Mouse (Mus musculus) stomach, postnatal 0 days (tissue): ENCODE measurements around the gene Cdk18.

ENCODE experiments used
- CTCF ChIP-seq: IDR thresholded peaks from 2 replicates; pipeline ENCODE4 v1.5.1; 2016; ENCODE audit warnings: antibody characterized with exemption, low read depth, mild to moderate bottlenecking, moderate library complexity
- EP300 ChIP-seq: optimal IDR thresholded peaks from 2 replicates; pipeline ENCODE3; 2016; ENCODE audit warnings: antibody characterized with exemption

DNA sequence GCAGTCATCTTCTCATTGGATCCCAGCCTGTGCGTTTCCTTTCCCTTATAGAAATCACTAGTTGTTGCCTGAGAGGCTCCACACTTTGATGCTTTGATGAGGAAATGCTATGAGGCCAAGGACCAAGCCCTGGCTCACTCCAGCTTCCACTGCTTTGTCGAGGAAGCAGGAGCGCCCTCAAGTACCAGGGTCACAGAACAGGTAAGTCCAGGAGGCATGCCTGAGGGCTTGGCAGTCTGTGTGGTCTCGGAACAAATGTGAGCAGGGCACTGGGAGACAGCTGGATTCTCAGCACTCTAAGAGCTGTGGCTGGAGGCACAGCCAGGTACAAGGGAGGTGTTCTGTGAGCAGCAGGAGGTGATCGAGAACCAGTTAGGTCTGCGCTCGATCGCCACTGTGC is 27.1 kb downstream of the Cdk18 start:
- no peak for TF ChIP-seq CTCF
- no peak for TF ChIP-seq EP300
